Mouse (Mus musculus): ENCODE data around the gene Atp5j2. TPM values are rescaled to one million over a fixed set of nuclear protein-coding genes. Genes with fewer than 3 reads are reported as not detected.
"Not testable (repeated sequence)": the region's sequence is repeated elsewhere in the genome, so short reads cannot be mapped to it uniquely, and the experiment has no call there.

Gene Atp5j2
- polyA plus RNA-seq (2012; rRNA removed), result 187 and 284 TPM in 2 replicates
- polyA plus RNA-seq (2014; fragmentation: Nextera tagmentation; extraction: Ambion mirVana), result 519 and 568 TPM in 2 replicates

DNA sequence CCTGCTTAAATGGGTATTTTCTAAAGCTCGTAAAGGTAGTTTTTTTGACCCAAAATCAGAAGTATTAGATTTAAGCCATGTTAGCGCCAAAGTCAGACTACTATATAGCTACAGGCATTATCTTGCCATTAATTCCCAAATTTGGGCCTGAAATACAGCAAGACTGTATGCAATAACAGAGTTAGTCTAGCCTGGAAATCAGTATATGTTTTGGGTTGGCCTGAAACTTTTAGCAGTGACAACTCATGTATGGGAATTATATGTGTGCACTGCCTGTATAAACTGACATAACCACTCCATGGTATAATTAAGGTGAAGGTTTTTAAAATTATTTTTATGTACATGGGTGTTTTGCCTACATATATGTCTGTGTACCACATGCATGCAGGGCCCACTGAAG, at the start of gene Atp5j2:
Gene Atp5j2, minus strand, starts transcription at position 101 of the 400 bp plus-strand sequence.
- DNase-seq (ENCODE audit: low spot score) (no peak), ATAC-seq (ENCODE audit: low FRiP score, low read depth) (no peak)
- Histone ChIP-seq H3K4me1 (ENCODE audit: control insufficient read depth, insufficient read depth, low read length) (peaks cover 14% of the 10 kb centered on the region), H3K9me3 (ENCODE audit: control insufficient read depth, low read length) (no peaks in the 10 kb centered on the region), H3K36me3 (ENCODE audit: control insufficient read depth, insufficient read depth, low read length) (peaks cover 41% of the 10 kb centered on the region), H3K4me3 (replicated peaks; ENCODE audit: low read length) (peak within 1 kb of the TSS; percentile 73), H3K4me2 (replicated peaks; ENCODE audit: low read depth, low read length, severe bottlenecking) (peak within 1 kb of the TSS; percentile 82), H3K27me3 (ENCODE audit: control insufficient read depth, insufficient read depth, low read length) (no peaks in the 10 kb centered on the region), H3K9ac (ENCODE audit: low read depth, low read length, severe bottlenecking) (peak within 1 kb of the TSS; percentile 88), H3K27ac (replicated peaks; ENCODE audit: low read depth, low read length) (peak within 1 kb of the TSS; percentile 66)
- 85% methylated on average over 2 of the region's 2 CpGs for WGBS
- TF ChIP-seq POLR2A (IDR thresholded peaks at IDR 0.05; ENCODE audit: borderline replicate concordance, extremely low read depth, insufficient read depth, insufficient read length), result no peak

- Histone ChIP-seq H3K9me3 (ENCODE audit: control insufficient read depth, low read length) (no peaks in the 10 kb centered on the region), H3K4me1 (ENCODE audit: control insufficient read depth, insufficient read depth, low read length) (peaks cover 10% of the 10 kb centered on the region), H3K4me3 (replicated peaks; ENCODE audit: low read length) (no peak overlapping the region), H3K4me2 (replicated peaks; ENCODE audit: low read depth, low read length, severe bottlenecking) (no peak overlapping the region), H3K9ac (ENCODE audit: low read depth, low read length, severe bottlenecking) (no peak overlapping the region), H3K27ac (replicated peaks; ENCODE audit: low read depth, low read length) (no peak overlapping the region), H3K36me3 (ENCODE audit: control insufficient read depth, insufficient read depth, low read length) (peaks cover 59% of the 10 kb centered on the region), H3K27me3 (ENCODE audit: control insufficient read depth, insufficient read depth, low read length) (no peaks in the 10 kb centered on the region)
- ATAC-seq (ENCODE audit: low FRiP score, low read depth) (no peak), DNase-seq (ENCODE audit: low spot score) (no peak)
- TF ChIP-seq POLR2A (IDR thresholded peaks at IDR 0.05; ENCODE audit: borderline replicate concordance, extremely low read depth, insufficient read depth, insufficient read length), result no peak
Measured at GRCm38 (mm10) chr5:145234636-145235035, 42.8 kb upstream of the Atp5j2 start.

GRCm38 (mm10) chr5:145231893-145232411, 40.1 kb upstream of the Atp5j2 start:
- 1% methylated on average over 23 of the region's 49 CpGs for WGBS

DNA sequence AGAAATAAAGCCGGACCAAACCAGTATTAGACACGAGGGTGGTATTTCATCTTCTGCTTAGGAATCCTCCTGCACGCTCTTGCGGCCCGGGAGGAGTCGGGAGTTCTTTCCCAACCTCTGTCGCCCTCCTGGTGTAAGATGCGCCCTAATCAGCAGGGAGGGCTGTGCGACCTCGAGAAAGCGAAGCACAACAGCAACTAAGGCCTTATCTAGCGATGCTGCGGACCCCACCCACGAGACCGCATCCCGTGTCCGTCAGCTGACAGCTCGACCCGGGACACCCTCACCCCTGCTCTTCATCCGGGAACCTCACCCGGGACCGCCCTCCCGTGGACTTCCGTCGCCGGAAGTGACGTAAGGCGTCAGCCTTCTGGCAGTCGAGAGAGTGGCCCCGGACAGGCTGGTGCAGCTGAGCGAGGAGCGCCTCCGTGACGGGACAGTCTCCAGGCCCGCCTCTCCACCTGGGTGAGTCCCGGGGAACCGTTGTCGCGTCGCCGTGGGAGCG, 39.6 kb upstream of the Atp5j2 start, which contains the start of gene Zfp655:
Gene Zfp655, plus strand, starts transcription at position 349 of the 505 bp plus-strand sequence.
- peak within 1 kb of the TSS; percentile 90 for H3K4me3 ChIP-seq (replicated peaks; ENCODE audit: low read length)
- peak; percentile 94; the same call in 1 of the 2 replicates for TF ChIP-seq POLR2A (IDR thresholded peaks at IDR 0.05; ENCODE audit: borderline replicate concordance, extremely low read depth, insufficient read depth, insufficient read length)
- H3K9me3 ChIP-seq (ENCODE audit: control insufficient read depth, low read length), result no peaks in the 10 kb centered on the region
- under 1% methylated on average over 35 of the region's 42 CpGs for WGBS
- ATAC-seq (ENCODE audit: low FRiP score, low read depth), result peak; percentile 99
- peak; percentile 93 for DNase-seq (ENCODE audit: low spot score)
- peaks cover 31% of the 10 kb centered on the region for H3K36me3 ChIP-seq (ENCODE audit: control insufficient read depth, insufficient read depth, low read length)
- H3K27me3 ChIP-seq (ENCODE audit: control insufficient read depth, insufficient read depth, low read length), result no peaks in the 10 kb centered on the region
- H3K4me1 ChIP-seq (ENCODE audit: control insufficient read depth, insufficient read depth, low read length), result peaks cover 10% of the 10 kb centered on the region
- peak within 1 kb of the TSS; percentile 94 for H3K9ac ChIP-seq (ENCODE audit: low read depth, low read length, severe bottlenecking)
- H3K4me2 ChIP-seq (replicated peaks; ENCODE audit: low read depth, low read length, severe bottlenecking), result peak within 1 kb of the TSS; percentile 77
- peak within 1 kb of the TSS; percentile 84 for H3K27ac ChIP-seq (replicated peaks; ENCODE audit: low read depth, low read length)

More at GRCm38 (mm10) chr5:145231893-145232411, 40.1 kb upstream of the Atp5j2 start:
- Histone ChIP-seq H3K9me3 (ENCODE audit: control insufficient read depth, low read length) (no peaks in the 10 kb centered on the region), H3K27ac (replicated peaks; ENCODE audit: low read depth, low read length) (peak overlapping the region; percentile 84), H3K27me3 (ENCODE audit: control insufficient read depth, insufficient read depth, low read length) (no peaks in the 10 kb centered on the region), H3K4me2 (replicated peaks; ENCODE audit: low read depth, low read length, severe bottlenecking) (peak overlapping the region; percentile 56), H3K4me1 (ENCODE audit: control insufficient read depth, insufficient read depth, low read length) (peaks cover 10% of the 10 kb centered on the region), H3K36me3 (ENCODE audit: control insufficient read depth, insufficient read depth, low read length) (peaks cover 36% of the 10 kb centered on the region), H3K4me3 (replicated peaks; ENCODE audit: low read length) (peak overlapping the region; percentile 90), H3K9ac (ENCODE audit: low read depth, low read length, severe bottlenecking) (peak overlapping the region; percentile 94)
- TF ChIP-seq POLR2A (IDR thresholded peaks at IDR 0.05; ENCODE audit: borderline replicate concordance, extremely low read depth, insufficient read depth, insufficient read length), result no peak
- ATAC-seq (ENCODE audit: low FRiP score, low read depth) (peak; percentile 28), DNase-seq (ENCODE audit: low spot score) (no peak)

GRCm38 (mm10) chr5:145230641-145231040, 38.8 kb upstream of the Atp5j2 start:
- ATAC-seq (ENCODE audit: low FRiP score, low read depth), result no peak
- no peak overlapping the region for H3K27ac ChIP-seq (replicated peaks; ENCODE audit: low read depth, low read length)
- no peak for DNase-seq (ENCODE audit: low spot score)

DNA sequence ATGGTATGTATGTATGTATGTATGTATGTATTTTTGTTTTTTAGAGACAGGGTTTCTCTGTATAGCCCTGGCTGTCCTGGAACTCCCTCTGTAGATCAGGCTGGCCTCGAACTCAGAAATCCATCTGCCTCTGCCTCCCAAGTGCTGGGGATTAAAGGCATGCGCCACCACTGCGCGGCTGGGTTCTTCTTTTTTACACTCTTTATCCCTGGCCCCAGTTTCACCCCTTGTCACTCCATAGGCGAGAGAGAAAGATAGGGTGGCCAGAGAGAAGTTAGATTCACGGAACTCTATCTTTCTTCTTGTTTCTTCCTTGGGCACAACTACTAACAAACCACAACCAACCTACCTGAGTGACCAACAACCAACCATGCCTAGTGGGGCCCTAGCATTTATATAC, 37.4 kb upstream of the Atp5j2 start:
- ATAC-seq (ENCODE audit: low FRiP score, low read depth); DNase-seq (ENCODE audit: low spot score); H3K9me3 ChIP-seq (ENCODE audit: control insufficient read depth, low read length); H3K4me3 ChIP-seq (replicated peaks; ENCODE audit: low read length); H3K27ac ChIP-seq (replicated peaks; ENCODE audit: low read depth, low read length); H3K4me2 ChIP-seq (replicated peaks; ENCODE audit: low read depth, low read length, severe bottlenecking); H3K4me1 ChIP-seq (ENCODE audit: control insufficient read depth, insufficient read depth, low read length); H3K9ac ChIP-seq (ENCODE audit: low read depth, low read length, severe bottlenecking); H3K27me3 ChIP-seq (ENCODE audit: control insufficient read depth, insufficient read depth, low read length): not testable (repeated sequence)
- peaks cover 10% of the 10 kb centered on the region for H3K36me3 ChIP-seq (ENCODE audit: control insufficient read depth, insufficient read depth, low read length)
- 80% methylated on average over 6 of the region's 6 CpGs for whole genome bisulfite sequencing

More at GRCm38 (mm10) chr5:145230641-145231040, 38.8 kb upstream of the Atp5j2 start:
- H3K9ac ChIP-seq (ENCODE audit: low read depth, low read length, severe bottlenecking), result peak overlapping the region; percentile 94; the same call in 1 of the 2 replicates
- H3K4me1 ChIP-seq (ENCODE audit: control insufficient read depth, insufficient read depth, low read length), result peaks cover 10% of the 10 kb centered on the region
- 77% methylated on average over 4 of the region's 4 CpGs for WGBS
- no peaks in the 10 kb centered on the region for H3K9me3 ChIP-seq (ENCODE audit: control insufficient read depth, low read length)
- H3K36me3 ChIP-seq (ENCODE audit: control insufficient read depth, insufficient read depth, low read length), result peaks cover 24% of the 10 kb centered on the region
- no peaks in the 10 kb centered on the region for H3K27me3 ChIP-seq (ENCODE audit: control insufficient read depth, insufficient read depth, low read length)
- H3K4me3 ChIP-seq (replicated peaks; ENCODE audit: low read length), result peak overlapping the region; percentile 90
- no peak for TF ChIP-seq POLR2A (IDR thresholded peaks at IDR 0.05; ENCODE audit: borderline replicate concordance, extremely low read depth, insufficient read depth, insufficient read length)
- H3K4me2 ChIP-seq (replicated peaks; ENCODE audit: low read depth, low read length, severe bottlenecking), result peak overlapping the region; percentile 77; the same call in 1 of the 2 replicates

Data from limb, embryonic 14.5 days (tissue).